Mouse (Mus musculus): ENCODE measurements at regions not wholly inside any gene's neighbourhood (a gene's known extent, or its start where the extent isn't known, plus 50 kb on each side); places are given as distances from the start of the nearest gene placed in this dataset.
A peak's percentile ranks its signal among the peaks of the same experiment; 100 is the strongest.
"Not testable (repeated sequence)": the region's sequence is repeated elsewhere in the genome, so short reads cannot be mapped to it uniquely, and the experiment has no call there.

- DNase-seq, result no peak
Observed at GRCm38 (mm10) chr3:117116210-117116609, 147.4 kb upstream of the Palmd start.

DNA sequence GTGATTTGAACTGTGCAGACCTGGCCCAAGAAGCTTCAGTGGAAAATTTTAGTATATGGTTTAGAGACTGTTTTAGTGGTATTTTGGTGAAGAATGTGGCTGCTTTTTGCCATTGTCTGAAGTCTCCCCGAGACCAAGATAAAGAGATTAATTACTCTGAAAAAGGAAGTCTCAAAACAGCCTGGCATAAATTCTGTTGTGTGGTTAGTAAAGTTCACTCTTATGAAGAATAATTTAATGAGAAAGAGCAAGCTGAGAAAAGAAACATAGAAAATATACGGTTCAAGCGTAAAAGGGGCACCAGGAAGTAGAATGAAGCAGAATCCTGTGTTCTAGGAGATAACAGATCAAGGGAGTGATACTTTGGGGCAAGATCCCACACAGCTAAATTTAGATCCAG lies 144.0 kb upstream of the Palmd start:
- DNase-seq, result no peak

- no peak for DNase-seq
Observed at GRCm38 (mm10) chr3:117112304-117112703, 143.5 kb upstream of the Palmd start.

GRCm38 (mm10) chr3:117108966-117109700 lies 140.3 kb upstream of the Palmd start:
- no peak for DNase-seq

- DNase-seq, result no peak
Observed at GRCm38 (mm10) chr3:117107986-117108385, 139.2 kb upstream of the Palmd start.

- no peak for DNase-seq
Observed at GRCm38 (mm10) chr3:117107378-117107777, 138.6 kb upstream of the Palmd start.

DNA sequence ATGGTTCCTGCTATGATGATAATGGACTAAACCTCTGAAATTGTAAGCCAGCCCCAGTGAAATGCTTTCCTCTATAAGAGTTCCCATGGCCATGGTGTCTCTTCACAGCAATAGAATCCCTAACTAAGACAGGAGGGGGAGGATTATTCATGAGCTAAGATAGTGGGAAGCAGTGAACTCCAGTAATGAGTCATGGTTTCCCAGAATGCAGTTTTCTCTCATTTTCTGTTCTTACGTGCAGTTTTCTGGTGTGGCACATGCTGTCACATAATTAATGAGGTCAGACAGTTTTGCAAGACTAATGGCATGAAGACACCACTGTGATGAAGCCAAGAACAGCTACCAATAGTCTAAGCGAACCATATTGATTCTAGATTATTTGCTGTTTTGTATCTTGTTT lies 118.9 kb upstream of the Palmd start:
- no peak for DNase-seq

GRCm38 (mm10) chr3:117076734-117077133 lies 107.9 kb upstream of the Palmd start:
- peak; percentile 54 for DNase-seq

DNA sequence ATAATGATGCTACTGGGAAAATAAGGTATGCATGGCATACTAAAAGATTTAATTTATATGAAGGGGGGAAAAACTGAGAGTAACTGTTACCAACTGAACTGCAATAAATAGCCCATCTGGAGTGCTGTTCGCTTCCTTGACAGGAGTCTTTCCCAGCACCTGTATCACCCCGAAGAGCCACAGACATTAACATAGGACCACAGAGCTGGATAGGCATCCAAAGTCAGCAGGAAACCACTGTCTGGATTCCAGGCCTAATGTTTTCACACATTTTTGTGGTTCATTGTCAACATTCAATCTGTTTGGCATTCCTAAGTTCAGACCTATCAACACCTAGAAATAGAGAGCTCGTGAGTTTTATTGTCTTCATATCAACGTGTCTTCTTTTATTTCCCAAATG lies 104.6 kb upstream of the Palmd start:
- DNase-seq, result no peak

- DNase-seq, result no peak
Observed at GRCm38 (mm10) chr3:117072998-117073397, 104.2 kb upstream of the Palmd start.

GRCm38 (mm10) chr3:117071851-117072250 lies 103.1 kb upstream of the Palmd start:
- no peak for DNase-seq

DNA sequence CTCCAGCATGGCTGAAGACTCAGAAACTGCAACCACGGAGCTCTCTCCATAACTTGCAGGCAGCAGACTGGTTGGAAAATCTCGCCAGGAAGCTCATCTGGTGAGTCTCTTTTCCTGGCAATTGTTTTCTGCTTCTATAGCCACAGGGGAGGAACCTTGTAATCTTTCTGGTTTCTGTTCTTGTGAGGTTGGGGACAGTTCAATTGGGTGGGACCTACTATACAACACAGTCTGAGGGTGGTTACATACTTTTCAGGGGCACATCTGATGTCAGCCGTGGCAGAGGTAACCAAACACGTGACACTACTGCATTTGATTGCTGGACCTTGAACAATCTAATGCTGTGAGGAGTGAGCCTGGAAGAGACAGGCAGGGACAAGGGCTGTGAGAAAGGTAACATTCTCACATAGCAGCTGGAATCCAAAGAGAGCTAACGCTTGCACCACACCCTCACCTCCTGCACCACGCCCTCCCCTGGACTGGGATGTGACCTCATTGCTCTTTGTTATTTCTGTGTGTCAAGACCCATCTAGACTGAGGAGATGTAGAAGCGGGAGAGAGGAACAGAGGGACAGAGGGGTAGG lies 98.8 kb upstream of the Palmd start:
- DNase-seq, result no peak

GRCm38 (mm10) chr3:117065904-117066303 lies 97.1 kb upstream of the Palmd start:
- no peak for DNase-seq

GRCm38 (mm10) chr3:117061831-117062230 lies 93.0 kb upstream of the Palmd start:
- peak; percentile 60 for DNase-seq

- DNase-seq, result peak; percentile 78
Observed at GRCm38 (mm10) chr3:117061182-117061581, 92.4 kb upstream of the Palmd start.

- DNase-seq, result not testable (repeated sequence)
Observed at GRCm38 (mm10) chr3:117054711-117055110, 85.9 kb upstream of the Palmd start.

- DNase-seq, result no peak
Observed at GRCm38 (mm10) chr3:117051431-117051830, 82.6 kb upstream of the Palmd start.

DNA sequence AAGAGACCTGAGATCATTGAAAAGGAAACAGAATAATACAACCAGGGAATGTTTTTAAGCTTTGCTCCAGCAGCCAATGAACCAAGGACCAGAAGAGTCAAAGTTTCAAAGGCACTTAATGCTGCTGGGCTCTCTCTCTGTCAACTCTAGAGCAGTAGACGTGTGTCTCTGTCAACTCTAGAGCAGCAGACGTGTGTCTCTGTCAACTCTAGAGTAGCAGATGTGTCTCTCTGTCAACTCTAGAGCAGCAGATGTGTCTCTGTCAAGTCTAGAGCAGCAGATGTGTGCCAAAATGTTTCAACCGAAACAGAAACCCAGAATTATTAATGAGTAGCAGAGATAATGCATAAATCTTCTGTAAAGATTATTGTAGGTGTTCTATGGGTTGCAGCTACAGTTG lies 82.1 kb upstream of the Palmd start:
- no peak for DNase-seq

DNA sequence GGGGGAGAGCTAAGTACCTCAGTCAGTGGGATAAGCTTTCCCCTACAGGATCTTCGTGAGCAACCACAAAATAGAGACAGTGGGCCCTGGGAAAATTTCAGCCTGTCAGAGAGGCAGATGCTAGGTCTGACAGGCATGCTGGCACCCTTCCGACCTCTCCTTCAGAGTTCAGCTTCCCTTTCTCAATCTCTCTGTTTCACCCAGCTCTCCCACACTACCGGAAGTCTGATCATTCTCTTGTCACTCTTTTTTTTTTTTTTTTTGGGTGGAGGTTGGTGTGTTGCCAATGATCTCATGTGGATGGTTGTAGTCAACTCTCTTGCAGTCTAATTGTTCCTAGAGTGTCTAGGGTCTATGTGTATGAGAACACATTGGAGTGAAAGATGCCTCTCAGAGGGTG lies 80.6 kb upstream of the Palmd start:
- DNase-seq, result no peak

DNA sequence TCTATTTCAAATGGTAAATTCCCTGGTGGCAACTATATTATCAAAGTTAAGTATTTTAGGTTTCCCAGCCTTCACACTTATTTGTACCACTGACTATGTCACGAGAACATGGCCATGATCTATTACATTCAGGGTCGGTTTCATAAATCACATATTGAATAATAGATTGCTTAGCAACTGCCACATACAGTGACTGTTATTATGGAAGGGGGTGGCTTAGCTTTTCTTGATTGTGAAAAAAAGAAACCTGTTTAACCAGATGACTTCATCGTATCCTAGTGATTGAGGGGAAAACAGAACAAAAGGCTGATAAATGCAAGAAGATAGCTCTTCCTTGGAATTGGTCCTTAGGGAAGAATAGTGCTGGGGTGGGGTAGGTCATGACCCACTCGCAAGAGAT lies 76.0 kb upstream of the Palmd start:
- DNase-seq, result peak; percentile 10

DNA sequence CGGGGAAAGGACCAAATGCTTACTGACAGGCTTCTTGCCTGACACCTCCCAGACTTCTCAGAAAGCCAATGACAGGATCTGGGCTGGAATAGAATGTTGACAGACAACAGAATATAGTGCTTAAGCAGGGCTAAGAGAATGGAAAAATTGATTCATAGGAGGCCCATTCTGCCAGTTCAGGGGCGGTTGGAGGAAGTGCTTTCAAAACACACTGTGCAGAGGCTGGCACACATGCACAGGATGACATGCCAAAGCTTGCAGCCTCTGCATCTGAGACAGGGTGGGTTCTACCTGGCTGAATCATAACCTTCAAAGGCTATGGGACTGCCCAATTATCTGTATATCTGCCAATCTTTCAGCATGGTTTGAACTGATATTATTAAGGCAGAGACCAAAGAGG lies 75.5 kb upstream of the Palmd start:
- peak; percentile 33 for DNase-seq

GRCm38 (mm10) chr3:117038928-117039300 lies 70.1 kb upstream of the Palmd start:
- no peak for DNase-seq

- no peak for DNase-seq
Observed at GRCm38 (mm10) chr3:117038280-117038927, 69.6 kb upstream of the Palmd start.
